Mouse (Mus musculus) thymus, adult 2 months (tissue): ENCODE results near the gene Dab1.

Source experiments
- CTCF ChIP-seq: fragments of 200-500 bp; IDR thresholded peaks from 2 replicates; pipeline ENCODE4 v1.5.1; 2012; ENCODE audit warnings: mild to moderate bottlenecking, control low read depth, low read length, moderate library complexity, borderline replicate concordance; ENCODE audit not compliant: control insufficient read depth, poor library complexity, insufficient read depth; ENCODE audit errors: extremely low read depth
- POLR2A ChIP-seq: fragments of 200-500 bp; IDR thresholded peaks from 2 replicates; pipeline ENCODE4 v1.6.1; 2012; ENCODE audit warnings: mild to moderate bottlenecking, low read length, control low read depth, moderate library complexity; ENCODE audit not compliant: control insufficient read depth, poor library complexity, insufficient read depth; ENCODE audit errors: extremely low read depth

GRCm38 (mm10) chr4:103655740-103656139 is 36.6 kb downstream of the Dab1 start:
- TF ChIP-seq CTCF (no peak), POLR2A (no peak)
